Mouse (Mus musculus) forebrain, postnatal 0 days (tissue): ENCODE measurements around the gene Oas1f. TPM values are rescaled to one million over a fixed set of nuclear protein-coding genes. Genes with fewer than 3 reads are reported as not detected.
"Not testable (repeated sequence)": the region's sequence is repeated elsewhere in the genome, so short reads cannot be mapped to it uniquely, and the experiment has no call there.

Experiments used
- ATAC-seq: fragments of 200-750 bp; cut with Nextera tagmentation; 2 replicates; pipeline ENCODE4 v1.8.0; 2017; ENCODE audit warnings: mild to moderate bottlenecking, moderate library complexity
- DNase-seq: peaks from one replicate; pipeline ENCODE4 v3.0.0-alpha.2; 2015
- H3K27ac ChIP-seq: fragments of 300-500 bp; sonication (generic); 2 replicates; pipeline ENCODE4 v1.5.1; 2014; ENCODE audit warnings: low read depth, mild to moderate bottlenecking, antibody characterized with exemption, low read length, moderate library complexity, mixed read lengths
- H3K27me3 ChIP-seq: fragments of 300-500 bp; sonication (generic); 2 replicates; pipeline ENCODE4 v1.6.1; 2014; ENCODE audit warnings: mild to moderate bottlenecking, low read length, mixed read lengths; ENCODE audit not compliant: insufficient read depth
- H3K36me3 ChIP-seq: fragments of 300-500 bp; sonication (generic); 2 replicates; pipeline ENCODE4 v1.6.1; 2014; ENCODE audit warnings: mild to moderate bottlenecking, moderate library complexity; ENCODE audit not compliant: insufficient read depth
- H3K4me1 ChIP-seq: fragments of 300-500 bp; sonication (generic); 2 replicates; pipeline ENCODE4 v1.6.1; 2014; ENCODE audit warnings: antibody characterized with exemption; ENCODE audit not compliant: insufficient read depth
- H3K4me2 ChIP-seq: fragments of 300-500 bp; sonication (generic); 2 replicates; pipeline ENCODE4 v1.6.1; 2014; ENCODE audit warnings: low read depth, mild to moderate bottlenecking, moderate library complexity
- H3K4me3 ChIP-seq: fragments of 300-500 bp; sonication (generic); 2 replicates; pipeline ENCODE4 v1.5.1; 2014; ENCODE audit warnings: low read depth, low read length, mixed read lengths
- H3K9ac ChIP-seq: fragments of 300-500 bp; sonication (generic); 2 replicates; pipeline ENCODE4 v1.6.1; 2014; ENCODE audit warnings: mild to moderate bottlenecking
- H3K9me3 ChIP-seq: fragments of 300-500 bp; sonication (generic); 2 replicates; pipeline ENCODE4 v1.6.1; 2016; ENCODE audit warnings: low read length
- CTCF ChIP-seq: sonication (generic); IDR thresholded peaks from 2 replicates; pipeline ENCODE4 v1.5.1; 2016; ENCODE audit warnings: antibody characterized with exemption, control low read depth, low read depth
- WGBS: fragments of 180-500 bp; shearing (Covaris S2); extraction: QIAGEN DNeasy Blood & Tissue Kit; methylation state at CpG from one replicate; pipeline ENCODE4 v1.1.7; 2014; 5-methylcytosine and 5-hydroxymethylcytosine counted together
- polyA plus RNA-seq: library from polyadenylated mRNA; unstranded; fragments of >200 nt; fragmentation: Nextera tagmentation; extraction: Ambion mirVana; gene quantifications from 2 replicates; pipeline ENCODE4 v1.2.1, GENCODE M21; 2015
- total RNA-seq: library from RNA; depleted of rRNA; stranded (reverse); fragments of >200 nt; gene quantifications from 2 replicates; pipeline ENCODE4 v1.2.3, GENCODE M21; 2014; rRNA removed

Gene Oas1f
- total RNA-seq = not detected in 2 replicates
- not detected in 2 replicates for polyA plus RNA-seq

- Histone ChIP-seq H3K27ac (no peak within 1 kb of the TSS), H3K4me1 (no peaks in the 10 kb centered on the region), H3K27me3 (no peaks in the 10 kb centered on the region), H3K4me3 (no peak within 1 kb of the TSS), H3K9ac (no peak within 1 kb of the TSS), H3K4me2 (no peak within 1 kb of the TSS), H3K36me3 (no peaks in the 10 kb centered on the region), H3K9me3 (no peaks in the 10 kb centered on the region)
- no peak for TF ChIP-seq CTCF
- WGBS = 86% methylated on average over 4 of the region's 4 CpGs
- no peak for ATAC-seq
- no peak for DNase-seq
Observed at GRCm38 (mm10) chr5:120847067-120847466, at the start of gene Oas1f. TSS of gene Oas1f (plus strand) at chr5:120847367.

GRCm38 (mm10) chr5:120798147-120798546, 49.0 kb upstream of the Oas1f start:
- 72% methylated on average over 5 of the region's 5 CpGs for WGBS
- not testable (repeated sequence) for H3K9ac ChIP-seq, H3K4me3 ChIP-seq, H3K4me2 ChIP-seq, DNase-seq, H3K27ac ChIP-seq, ATAC-seq, H3K4me1 ChIP-seq, H3K36me3 ChIP-seq, H3K9me3 ChIP-seq, H3K27me3 ChIP-seq

GRCm38 (mm10) chr5:120798943-120799342, 48.2 kb upstream of the Oas1f start:
- H3K4me1 ChIP-seq, DNase-seq, H3K4me2 ChIP-seq, H3K27me3 ChIP-seq, H3K27ac ChIP-seq, H3K9me3 ChIP-seq, ATAC-seq, H3K36me3 ChIP-seq, H3K4me3 ChIP-seq, H3K9ac ChIP-seq: not testable (repeated sequence)
- 41% methylated on average over 1 of the region's 2 CpGs for WGBS

GRCm38 (mm10) chr5:120803596-120803995, 43.6 kb upstream of the Oas1f start:
- TF ChIP-seq CTCF = no peak
- WGBS = 84% methylated on average over 2 of the region's 2 CpGs

GRCm38 (mm10) chr5:120806458-120806857, 40.7 kb upstream of the Oas1f start:
- H3K27me3 ChIP-seq = no peaks in the 10 kb centered on the region
- DNase-seq (peak; percentile 49), ATAC-seq (no peak)
- H3K27ac ChIP-seq = no peak overlapping the region
- H3K9ac ChIP-seq = no peak overlapping the region
- H3K9me3 ChIP-seq = no peaks in the 10 kb centered on the region
- no peak overlapping the region for H3K4me2 ChIP-seq
- no peaks in the 10 kb centered on the region for H3K4me1 ChIP-seq
- H3K4me3 ChIP-seq = no peak overlapping the region
- WGBS = 90% methylated on average over 1 of the region's 1 CpGs
- no peaks in the 10 kb centered on the region for H3K36me3 ChIP-seq
- TF ChIP-seq CTCF = peak; percentile 54

More at GRCm38 (mm10) chr5:120803596-120803995, 43.6 kb upstream of the Oas1f start:
- H3K27me3 ChIP-seq = no peaks in the 10 kb centered on the region
- no peak overlapping the region for H3K4me3 ChIP-seq
- no peak overlapping the region for H3K27ac ChIP-seq
- H3K9me3 ChIP-seq = no peaks in the 10 kb centered on the region
- ATAC-seq = no peak
- no peak overlapping the region for H3K9ac ChIP-seq
- no peaks in the 10 kb centered on the region for H3K4me1 ChIP-seq
- DNase-seq = no peak
- H3K4me2 ChIP-seq = no peak overlapping the region
- no peaks in the 10 kb centered on the region for H3K36me3 ChIP-seq

- no peak for ATAC-seq
- H3K27me3 ChIP-seq = no peaks in the 10 kb centered on the region
Observed at GRCm38 (mm10) chr5:120809171-120809570, 38.0 kb upstream of the Oas1f start.

GRCm38 (mm10) chr5:120811951-120812819, 35.0 kb upstream of the Oas1f start, which contains the start of gene Oas1c:
TSS of gene Oas1c (minus strand) at chr5:120812514.
- DNase-seq (peak; percentile 83), ATAC-seq (peak; percentile 95)
- no peaks in the 10 kb centered on the region for H3K9me3 ChIP-seq
- peak within 1 kb of the TSS; percentile 48 for H3K4me2 ChIP-seq
- H3K36me3 ChIP-seq = no peaks in the 10 kb centered on the region
- peak within 1 kb of the TSS; percentile 51; the same call in 1 of the 2 replicates for H3K27ac ChIP-seq
- no peak for TF ChIP-seq CTCF
- peaks cover 4% of the 10 kb centered on the region; the same call in 1 of the 2 replicates for H3K4me1 ChIP-seq
- peak within 1 kb of the TSS; percentile 27 for H3K4me3 ChIP-seq
- H3K27me3 ChIP-seq = no peaks in the 10 kb centered on the region
- WGBS = 5% methylated on average over 18 of the region's 18 CpGs
- H3K9ac ChIP-seq = peak within 1 kb of the TSS; percentile 44

More at GRCm38 (mm10) chr5:120809171-120809570, 38.0 kb upstream of the Oas1f start:
- Histone ChIP-seq H3K36me3 (no peaks in the 10 kb centered on the region), H3K4me3 (no peak overlapping the region), H3K9ac (no peak overlapping the region), H3K4me2 (no peak overlapping the region), H3K27ac (no peak overlapping the region), H3K9me3 (no peaks in the 10 kb centered on the region), H3K4me1 (peaks cover 4% of the 10 kb centered on the region; the same call in 1 of the 2 replicates)
- WGBS = 32% methylated on average over 6 of the region's 6 CpGs
- no peak for TF ChIP-seq CTCF
- no peak for DNase-seq
